Mouse (Mus musculus): ENCODE data around the gene Gm49403.

DNA sequence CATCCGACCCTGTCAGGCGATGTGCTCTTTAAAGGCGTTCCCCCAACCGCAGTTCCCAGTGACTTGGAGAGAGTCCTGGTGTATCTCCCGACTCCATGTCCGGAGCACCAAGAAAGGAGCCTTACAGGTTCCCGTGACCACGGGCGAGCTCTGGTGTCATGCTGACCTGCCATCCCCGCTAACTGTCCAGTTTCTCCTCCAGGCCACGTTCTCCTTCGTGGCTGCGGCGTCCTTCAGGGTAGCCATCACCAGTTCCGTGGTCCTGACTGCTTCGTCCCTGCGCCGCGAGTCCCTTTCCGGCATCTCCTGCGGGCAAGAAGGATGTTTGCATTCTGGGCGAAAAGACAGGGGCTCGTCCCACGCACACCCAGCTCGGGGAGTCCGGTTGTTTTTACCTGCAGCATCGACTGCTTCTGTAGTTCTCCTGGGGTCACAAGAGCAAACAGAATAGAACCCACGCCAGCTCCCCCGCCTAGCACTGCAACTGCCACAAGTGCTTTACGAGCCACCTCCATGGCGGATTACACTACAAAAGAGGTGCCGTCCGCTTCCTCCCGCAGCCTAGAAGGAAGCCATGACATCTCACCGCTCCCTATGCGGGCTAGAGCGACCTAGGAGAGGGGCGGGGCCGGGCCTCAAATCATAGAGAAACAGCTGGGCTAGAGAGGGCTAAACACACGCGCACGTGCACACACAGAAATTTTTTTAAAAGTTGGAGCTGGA lies 3.3 kb upstream of the Gm49403 start, which contains the start of gene Uqcc3:
- TF ChIP-seq CTCF (IDR thresholded peaks at IDR 0.05; ENCODE audit: low read depth): no peak
- no peak for TF ChIP-seq EP300 (IDR thresholded peaks at IDR 0.05; ENCODE audit: low read depth)

All from heart, postnatal 0 days (tissue).